Mouse (Mus musculus) spleen, adult 2 months (tissue): Measurements from ENCODE around the gene Gm20388. TPM values are rescaled to one million over a fixed set of nuclear protein-coding genes. Genes with fewer than 3 reads are reported as not detected.

ENCODE experiments used
- DNase-seq, 2 experiments: peaks; one replicate each; pipeline versions ENCODE4 v3.0.0 to v3.0.0-alpha.2; 2012 to 2021; ENCODE audit warnings: low spot score in 2 of 2, low read depth in 1 of 2
- H3K27ac ChIP-seq: fragments of 200-500 bp; 2 replicates; pipeline ENCODE4 v1.5.1; 2012; ENCODE audit warnings: low read length, inconsistent platforms; ENCODE audit not compliant: insufficient read depth
- H3K27me3 ChIP-seq: fragments of 200-500 bp; 2 replicates; pipeline ENCODE4 v1.6.1; 2012; ENCODE audit warnings: mild to moderate bottlenecking, moderate library complexity, low read length, inconsistent platforms; ENCODE audit not compliant: control insufficient read depth, insufficient read depth
- H3K36me3 ChIP-seq: fragments of 200-500 bp; 2 replicates; pipeline ENCODE4 v1.6.1; 2012; ENCODE audit warnings: mild to moderate bottlenecking, low read length, inconsistent platforms; ENCODE audit not compliant: control insufficient read depth, insufficient read depth
- H3K4me1 ChIP-seq: fragments of 200-500 bp; 2 replicates; pipeline ENCODE4 v1.6.1; 2011; ENCODE audit warnings: inconsistent platforms; ENCODE audit not compliant: control insufficient read depth, insufficient read depth, insufficient read length
- H3K4me3 ChIP-seq: fragments of 200-500 bp; 2 replicates; pipeline ENCODE4 v1.5.1; 2011; ENCODE audit warnings: mild to moderate bottlenecking, inconsistent platforms; ENCODE audit not compliant: insufficient read depth, insufficient read length; ENCODE audit errors: extremely low read depth
- CTCF ChIP-seq: fragments of 200-500 bp; IDR thresholded peaks from 2 replicates; pipeline ENCODE4 v1.5.1; 2011; ENCODE audit warnings: mild to moderate bottlenecking, inconsistent platforms; ENCODE audit not compliant: insufficient read depth, insufficient read length, insufficient replicate concordance; ENCODE audit errors: extremely low read depth
- POLR2A ChIP-seq: fragments of 200-500 bp; IDR thresholded peaks from 2 replicates; pipeline ENCODE4 v1.6.1; 2011; ENCODE audit warnings: low read depth, low read length, inconsistent platforms
- WGBS: fragments of 180-500 bp; shearing (Covaris S2); methylation state at CpG from one replicate; pipeline ENCODE4 v1.1.7; 2018; 5-methylcytosine and 5-hydroxymethylcytosine counted together
- polyA plus RNA-seq: library from polyadenylated mRNA; depleted of rRNA; stranded (reverse); fragments of >200 nt; gene quantifications from 2 replicates; pipeline ENCODE4 v1.2.3, GENCODE M21; 2012

The Gm20388 gene
- polyA plus RNA-seq, 1 experiment: 26.1 TPM

- no peaks in the 10 kb centered on the region for H3K36me3 ChIP-seq
- 86% methylated on average over 3 of the region's 3 CpGs for WGBS
- peaks cover 8% of the 10 kb centered on the region; the same call in 1 of the 2 replicates for H3K4me1 ChIP-seq
- DNase-seq: no peak
- no peak overlapping the region for H3K4me3 ChIP-seq
- H3K27ac ChIP-seq: no peak overlapping the region
- TF ChIP-seq CTCF (no peak), POLR2A (no peak)
- H3K27me3 ChIP-seq: no peaks in the 10 kb centered on the region
These were observed 2.5 kb downstream of the Gm20388 start for GRCm38 (mm10) chr8:119913181-119913580.

DNA sequence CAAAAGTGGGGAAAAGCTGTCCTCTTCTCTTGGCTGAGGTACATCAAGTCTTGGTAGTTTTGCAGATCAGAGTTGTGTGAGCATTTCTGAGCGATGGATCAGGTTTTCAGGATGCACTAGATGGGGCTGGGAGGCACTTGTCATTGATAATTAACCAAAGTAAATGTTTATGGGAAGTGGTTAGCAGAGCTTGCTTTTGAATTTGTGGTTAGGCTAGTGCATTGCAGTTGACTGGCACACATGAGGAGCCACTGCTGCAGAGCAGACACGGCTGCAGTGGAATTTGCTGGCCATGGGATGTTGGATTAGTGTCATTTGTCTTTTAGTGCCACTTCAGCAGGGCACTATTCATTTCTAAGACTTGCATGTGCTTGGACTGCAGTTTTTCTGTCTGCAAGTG, 3.5 kb downstream of the Gm20388 start:
- 13% methylated on average over 2 of the region's 2 CpGs for WGBS
- DNase-seq: no peak
- no peak for TF ChIP-seq POLR2A
- no peak for TF ChIP-seq CTCF
- H3K27ac ChIP-seq: no peak overlapping the region
- H3K27me3 ChIP-seq: no peaks in the 10 kb centered on the region
- H3K4me3 ChIP-seq: no peak overlapping the region
- peaks cover 8% of the 10 kb centered on the region; the same call in 1 of the 2 replicates for H3K4me1 ChIP-seq
- no peaks in the 10 kb centered on the region for H3K36me3 ChIP-seq

GRCm38 (mm10) chr8:119915298-119915697, 4.7 kb downstream of the Gm20388 start:
- TF ChIP-seq CTCF (no peak), POLR2A (no peak)
- Histone ChIP-seq H3K27ac (no peak overlapping the region), H3K36me3 (no peaks in the 10 kb centered on the region), H3K4me3 (no peak overlapping the region), H3K4me1 (peaks cover 8% of the 10 kb centered on the region; the same call in 1 of the 2 replicates), H3K27me3 (no peaks in the 10 kb centered on the region)
- 84% methylated on average over 4 of the region's 4 CpGs for WGBS
- DNase-seq: no peak

- H3K4me1 ChIP-seq: peaks cover 10% of the 10 kb centered on the region; the same call in 1 of the 2 replicates
- DNase-seq: no peak
- TF ChIP-seq CTCF (no peak), POLR2A (no peak)
- H3K4me3 ChIP-seq: no peak overlapping the region
- H3K36me3 ChIP-seq: no peaks in the 10 kb centered on the region
- WGBS: 91% methylated on average over 16 of the region's 16 CpGs
- H3K27me3 ChIP-seq: no peaks in the 10 kb centered on the region
- H3K27ac ChIP-seq: no peak overlapping the region
These were observed 5.7 kb downstream of the Gm20388 start for GRCm38 (mm10) chr8:119916237-119916892.

GRCm38 (mm10) chr8:119917415-119917814, 6.8 kb downstream of the Gm20388 start:
- no peak for DNase-seq
- H3K4me1 ChIP-seq: peaks cover 12% of the 10 kb centered on the region; the same call in 1 of the 2 replicates
- no peaks in the 10 kb centered on the region for H3K36me3 ChIP-seq
- no peak overlapping the region for H3K4me3 ChIP-seq
- TF ChIP-seq CTCF (no peak), POLR2A (no peak)
- no peak overlapping the region for H3K27ac ChIP-seq
- WGBS: 83% methylated on average over 3 of the region's 3 CpGs
- no peaks in the 10 kb centered on the region for H3K27me3 ChIP-seq

DNA sequence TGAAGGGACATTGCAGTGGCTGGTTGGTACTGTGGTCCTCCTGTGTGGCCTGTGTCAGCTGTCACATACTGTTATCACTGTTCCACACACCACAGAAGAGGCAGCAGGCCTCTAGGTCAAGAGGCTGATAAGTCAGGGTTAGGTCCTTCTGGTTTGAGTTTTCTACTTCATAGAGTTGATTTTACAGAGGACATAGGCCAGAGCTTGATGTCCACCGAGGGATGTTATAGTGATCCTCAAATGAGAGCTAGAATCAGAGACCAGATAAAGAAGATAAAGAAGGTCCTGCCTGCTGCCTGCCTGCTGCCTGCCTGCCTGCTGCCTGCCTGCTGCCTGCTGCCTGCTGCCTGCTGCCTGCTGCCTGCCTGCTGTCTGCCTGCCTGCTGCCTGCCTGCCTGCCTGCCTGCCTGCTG, 7.5 kb downstream of the Gm20388 start:
- no peak for TF ChIP-seq CTCF
- no peak for TF ChIP-seq POLR2A
- no peak overlapping the region for H3K4me3 ChIP-seq
- no peaks in the 10 kb centered on the region for H3K36me3 ChIP-seq
- no peak overlapping the region; the same call in 1 of the 2 replicates for H3K27ac ChIP-seq
- WGBS: 76% methylated on average over 1 of the region's 1 CpGs
- no peak for DNase-seq
- no peaks in the 10 kb centered on the region for H3K27me3 ChIP-seq
- peaks cover 13% of the 10 kb centered on the region; the same call in 1 of the 2 replicates for H3K4me1 ChIP-seq

GRCm38 (mm10) chr8:119923259-119923658, 12.6 kb downstream of the Gm20388 start:
- H3K4me1 ChIP-seq: peaks cover 15% of the 10 kb centered on the region; the same call in 1 of the 2 replicates
- no peak overlapping the region for H3K4me3 ChIP-seq
- H3K27me3 ChIP-seq: no peaks in the 10 kb centered on the region
- DNase-seq: no peak
- WGBS: 94% methylated on average over 5 of the region's 5 CpGs
- no peak overlapping the region for H3K27ac ChIP-seq
- TF ChIP-seq POLR2A (no peak), CTCF (no peak)
- no peaks in the 10 kb centered on the region for H3K36me3 ChIP-seq

- 90% methylated on average over 4 of the region's 4 CpGs for WGBS
- no peaks in the 10 kb centered on the region for H3K27me3 ChIP-seq
- TF ChIP-seq POLR2A: no peak
- TF ChIP-seq CTCF: no peak
- no peak overlapping the region for H3K4me3 ChIP-seq
- H3K27ac ChIP-seq: no peak overlapping the region
- DNase-seq: no peak
- H3K4me1 ChIP-seq: peaks cover 15% of the 10 kb centered on the region; the same call in 1 of the 2 replicates
- H3K36me3 ChIP-seq: no peaks in the 10 kb centered on the region
These were observed 14.8 kb downstream of the Gm20388 start for GRCm38 (mm10) chr8:119925428-119925827.
